28 mouse cellular contexts compared by ENCODE assay signal in genomic region chr8:72270606-72271005, GRCm38 (mm10). TPM values are rescaled to one million over a fixed set of nuclear protein-coding genes. Genes with fewer than 3 reads are reported as not detected.
DNase-seq lines count a peak whose midpoint lies in the region; ATAC-seq and TF ChIP-seq lines count a peak whose summit lies in the region.
"Had no signal": no experiment of that assay in that cellular context is flagged by ENCODE, and none has a peak within 500 bp of the region (broad histone marks: within the 10 kb centered on the region; RNA-seq: fewer than 3 reads in every experiment).

No protein-coding gene starts in this region.

- ATAC-seq in liver, embryonic 12.5 days = no peak
- ATAC-seq in activated CD4-positive, CD25-positive, alpha-beta regulatory T cell, adult 4 months = no peak
- no peak for ATAC-seq in cerebellum, adult (ENCODE audit: insufficient number of reproducible peaks, low FRiP score, low TSS enrichment)
- ATAC-seq: forebrain, embryonic 16.5 days had no signal

- DNase-seq in liver (no peak), CH12.LX (ENCODE audit: extremely low read depth) (peak; percentile 72)
- DNase-seq in spleen, postnatal 14 days (ENCODE audit: low spot score in 2 of 2) = peak; percentile 55 to 67
- no peak for DNase-seq in frontal cortex, adult 2 months (ENCODE audit: extremely low spot score in 1 of 2, low spot score in 1 of 2)
- DNase-seq: cerebellum, adult 9-10 months; kidney, adult 18-20 months; right cerebral cortex, postnatal 4 days; thymus, adult 2 months had no signal

- dilution Hi-C loops in CH12.LX (cut with MboI; ENCODE audit: extremely low pct_ligation_motif_present, extremely low pct_unique_long_range_greater_than_20kb, low sequenced_read_pairs) = no loop called here

- no peak overlapping the region for H3K4me3 ChIP-seq in liver, embryonic 12.5 days
- H3K4me3 ChIP-seq in CH12.LX (replicated peaks in 1 of 3; ENCODE audit: low read depth in 2 of 3, low read length in 2 of 3, poor library complexity in 1 of 3) = no peak overlapping the region
- no peak overlapping the region for H3K4me3 ChIP-seq in bone marrow, adult 2 months (replicated peaks; ENCODE audit: control insufficient read depth, low read depth, low read length)
- H3K4me3 ChIP-seq: embryonic facial prominence, embryonic 13.5 days; hindbrain, embryonic 12.5 days; limb, embryonic 13.5 days had no signal

- peak; percentile 75 for TF ChIP-seq EP300 in CH12.LX (IDR thresholded peaks at IDR 0.05; ENCODE audit: low read length)

- no peaks in the 10 kb centered on the region; the same call in 1 of the 2 replicates for H3K27me3 ChIP-seq in liver, embryonic 12.5 days (replicated peaks)
- no peaks in the 10 kb centered on the region for H3K27me3 ChIP-seq in CH12.LX (replicated peaks)
- H3K27me3 ChIP-seq: embryonic facial prominence, embryonic 13.5 days; hindbrain, embryonic 12.5 days; limb, embryonic 13.5 days had no signal

- H3K79me2 ChIP-seq in CH12.LX (replicated peaks; ENCODE audit: control insufficient read depth, extremely low read depth, insufficient read depth, poor library complexity, severe bottlenecking) = no peaks in the 10 kb centered on the region

- in situ Hi-C loops in CH12.LX (cut with MboI; ENCODE audit: low pct_ligation_motif_present, low pct_unique_long_range_greater_than_20kb, low sequenced_read_pairs) = no loop called here

- no peaks in the 10 kb centered on the region for H3K36me3 ChIP-seq in liver, embryonic 12.5 days
- H3K36me3 ChIP-seq in CH12.LX (replicated peaks in 1 of 2; ENCODE audit: control insufficient read depth in 1 of 2, insufficient read depth in 1 of 2, low read length in 1 of 2) = no peaks in the 10 kb centered on the region
- H3K36me3 ChIP-seq: embryonic facial prominence, embryonic 13.5 days; hindbrain, embryonic 12.5 days; limb, embryonic 13.5 days had no signal

- 70% methylated on average over 12 of the region's 12 CpGs for WGBS in liver, embryonic 12.5 days (ENCODE audit: insufficient replicate concordance)
- 63% methylated on average over 12 of the region's 12 CpGs for WGBS in bone marrow, adult 2 months

- peak; percentile 17 for TF ChIP-seq RAD21 in CH12.LX (IDR thresholded peaks at IDR 0.05; ENCODE audit: low read depth, low read length)

- no peak overlapping the region for H3K27ac ChIP-seq in liver, embryonic 12.5 days
- H3K27ac ChIP-seq in CH12.LX (ENCODE audit: insufficient read depth, low read depth) = no peak overlapping the region
- H3K27ac ChIP-seq in bone marrow, adult 2 months (ENCODE audit: control insufficient read depth, insufficient read depth, low read depth, low read length, poor library complexity) = peak overlapping the region; percentile 78
- H3K27ac ChIP-seq: embryonic facial prominence, embryonic 13.5 days; hindbrain, embryonic 12.5 days; kidney, postnatal 0 days; limb, embryonic 13.5 days had no signal

- 0 out of 2 replicates have a peak overlapping the region, but pooled peaks have one; percentile 3 for H3K9ac ChIP-seq in liver, embryonic 12.5 days
- H3K9ac ChIP-seq in CH12.LX (ENCODE audit: insufficient read depth, low read depth) = no peak overlapping the region
- H3K9ac ChIP-seq: embryonic facial prominence, embryonic 13.5 days; hindbrain, embryonic 12.5 days; limb, embryonic 13.5 days had no signal

- peak in 1 of 2 experiments; percentile 19; a peak in 2 of 4 replicates for TF ChIP-seq CTCF in CH12.LX (conservative IDR thresholded peaks at IDR 0.05 in 1 of 2, IDR thresholded peaks at IDR 0.05 in 1 of 2; ENCODE audit: low read depth in 2 of 2, low read length in 2 of 2)
- no peak for TF ChIP-seq CTCF in bone marrow, adult 2 months (IDR thresholded peaks at IDR 0.05; ENCODE audit: control insufficient read depth, insufficient read depth, low read length)

- H3K4me1 ChIP-seq in liver, embryonic 12.5 days = peaks cover 42% of the 10 kb centered on the region
- H3K4me1 ChIP-seq in CH12.LX (ENCODE audit: control insufficient read depth in 1 of 2, insufficient read depth in 2 of 2) = peaks cover 21 to 78% of the 10 kb centered on the region in 2 experiments
- H3K4me1 ChIP-seq in bone marrow, adult 2 months (ENCODE audit: control insufficient read depth, insufficient read depth, low read length) = peaks cover 11% of the 10 kb centered on the region
- H3K4me1 ChIP-seq: embryonic facial prominence, embryonic 13.5 days; hindbrain, embryonic 12.5 days; limb, embryonic 13.5 days had no signal

- no peaks in the 10 kb centered on the region for H3K9me3 ChIP-seq in liver, embryonic 12.5 days (replicated peaks)
- peaks cover 2% of the 10 kb centered on the region for H3K9me3 ChIP-seq in CH12.LX (replicated peaks; ENCODE audit: low read length)
- H3K9me3 ChIP-seq: embryonic facial prominence, embryonic 13.5 days; hindbrain, embryonic 12.5 days; limb, embryonic 13.5 days had no signal

- no peak for TF ChIP-seq POLR2A in CH12.LX (IDR thresholded peaks at IDR 0.05; ENCODE audit: low read depth, low read length)
- TF ChIP-seq POLR2A in bone marrow, adult 2 months (IDR thresholded peaks at IDR 0.05; ENCODE audit: borderline replicate concordance, control insufficient read depth, low read depth, low read length) = no peak

- H3K4me2 ChIP-seq in liver, embryonic 12.5 days = no peak overlapping the region
- no peak overlapping the region for H3K4me2 ChIP-seq in CH12.LX (ENCODE audit: insufficient read depth, low read depth, poor library complexity, severe bottlenecking)
- H3K4me2 ChIP-seq: embryonic facial prominence, embryonic 13.5 days; hindbrain, embryonic 12.5 days; limb, embryonic 13.5 days; midbrain, embryonic 11.5 days had no signal

TF ChIP-seq in CH12.LX, 34 proteins besides CTCF, POLR2A, EP300 and RAD21 (continues in another document):
- TF ChIP-seq UBTF (IDR thresholded peaks at IDR 0.05; ENCODE audit: low read depth, low read length) (peak; percentile 39; the same call in 1 of the 2 replicates), NRF1 (IDR thresholded peaks at IDR 0.05; ENCODE audit: low read depth, low read length) (0 out of 2 replicates have a peak, but pooled peaks have one; percentile 26), ELF1 (IDR thresholded peaks at IDR 0.05; ENCODE audit: low read depth, low read length) (no peak), ETS1 (conservative IDR thresholded peaks at IDR 0.05; ENCODE audit: low read depth, low read length) (peak; percentile 53; the same call in 1 of the 2 replicates), SMC3 (IDR thresholded peaks at IDR 0.05; ENCODE audit: low read depth, low read length) (peak; percentile 19; the same call in 1 of the 2 replicates), BHLHE40 (IDR thresholded peaks at IDR 0.05; ENCODE audit: low read depth, low read length) (peak; percentile 81), E2F4 (IDR thresholded peaks at IDR 0.05; ENCODE audit: insufficient replicate concordance, low read depth, low read length) (no peak), ZMIZ1 (IDR thresholded peaks at IDR 0.05; ENCODE audit: low read depth, low read length) (no peak)

RNA-seq across cellular contexts. Expression of gene Ap1m1, which starts 30.8 kb away (rescaled TPM):
- 80.9 and 85.0 TPM in 2 replicates for polyA plus RNA-seq in liver, embryonic 12.5 days (2016; fragmentation: Nextera tagmentation; extraction: Ambion mirVana)
- total RNA-seq in CH12.LX (2012; rRNA removed) (30.3 and 31.4 TPM in 2 replicates), CH12.LX (2014; rRNA removed) (15.6 and 20.1 TPM in 2 replicates)
- polyA plus RNA-seq in CH12.LX (2012; ENCODE audit: insufficient read length, low read depth) = 80.0 and 86.1 TPM in 2 replicates
- 27.1 and 51.8 TPM in 2 replicates for polyA plus RNA-seq in bone marrow, adult 2 months (2011; ENCODE audit: insufficient read depth, insufficient read length, low replicate concordance, missing spikeins)
- 111 and 115 TPM in 2 replicates for polyA plus RNA-seq in frontal cortex, adult 2 months (2012; rRNA removed)
- 100 to 1,000 TPM; 132 to 145 TPM for polyA plus RNA-seq in activated CD4-positive, CD25-positive, alpha-beta regulatory T cell, adult 4 months (2017; shearing (Covaris generic))

RNA-seq across cellular contexts. Expression of gene Gm10282, which starts 34.5 kb away (rescaled TPM):
- polyA plus RNA-seq in liver, embryonic 12.5 days (2016; fragmentation: Nextera tagmentation; extraction: Ambion mirVana) = 10.1 and 10.3 TPM in 2 replicates
- total RNA-seq in CH12.LX (2012; rRNA removed) = 16.4 and 18.3 TPM in 2 replicates
- 76.4 and 77.7 TPM in 2 replicates for total RNA-seq in CH12.LX (2014; rRNA removed)
- polyA plus RNA-seq in CH12.LX (2012; ENCODE audit: insufficient read length, low read depth) = 125 and 176 TPM in 2 replicates
- polyA plus RNA-seq in bone marrow, adult 2 months (2011; ENCODE audit: insufficient read depth, insufficient read length, low replicate concordance, missing spikeins) = 514 and 1,002 TPM in 2 replicates
- polyA plus RNA-seq in frontal cortex, adult 2 months (2012; rRNA removed) = 3.7 and 6.4 TPM in 2 replicates
- polyA plus RNA-seq in activated CD4-positive, CD25-positive, alpha-beta regulatory T cell, adult 4 months (2017; shearing (Covaris generic)) = 10 to 100 TPM; 25.8 to 62.2 TPM

RNA-seq across cellular contexts. Expression of gene Klf2, which starts 48.2 kb away (rescaled TPM):
- polyA plus RNA-seq in liver, embryonic 12.5 days (2016; fragmentation: Nextera tagmentation; extraction: Ambion mirVana) = 5.7 and 6.0 TPM in 2 replicates
- not detected in 2 replicates for total RNA-seq in CH12.LX (2012; rRNA removed)
- 0.12 and 0.16 TPM in 2 replicates for total RNA-seq in CH12.LX (2014; rRNA removed)
- polyA plus RNA-seq in CH12.LX (2012; ENCODE audit: insufficient read length, low read depth) = 0.74 and 1.4 TPM in 2 replicates
- 123 and 179 TPM in 2 replicates for polyA plus RNA-seq in bone marrow, adult 2 months (2011; ENCODE audit: insufficient read depth, insufficient read length, low replicate concordance, missing spikeins)
- 10.3 and 18.3 TPM in 2 replicates for polyA plus RNA-seq in frontal cortex, adult 2 months (2012; rRNA removed)
- polyA plus RNA-seq in activated CD4-positive, CD25-positive, alpha-beta regulatory T cell, adult 4 months (2017; shearing (Covaris generic)) = 10 to 100 TPM; 27.6 to 39.0 TPM

RNA-seq across cellular contexts. Expression of gene Fam32a, which starts 51.1 kb away (rescaled TPM):
- 42.7 and 43.0 TPM in 2 replicates for polyA plus RNA-seq in liver, embryonic 12.5 days (2016; fragmentation: Nextera tagmentation; extraction: Ambion mirVana)
- total RNA-seq in CH12.LX (2012; rRNA removed) = 33.1 and 38.1 TPM in 2 replicates
- 34.6 and 38.0 TPM in 2 replicates for total RNA-seq in CH12.LX (2014; rRNA removed)
- polyA plus RNA-seq in CH12.LX (2012; ENCODE audit: insufficient read length, low read depth) = 43.0 and 43.8 TPM in 2 replicates
- 34.8 and 47.9 TPM in 2 replicates for polyA plus RNA-seq in bone marrow, adult 2 months (2011; ENCODE audit: insufficient read depth, insufficient read length, low replicate concordance, missing spikeins)
- 77.5 and 79.3 TPM in 2 replicates for polyA plus RNA-seq in frontal cortex, adult 2 months (2012; rRNA removed)
- polyA plus RNA-seq in activated CD4-positive, CD25-positive, alpha-beta regulatory T cell, adult 4 months (2017; shearing (Covaris generic)) = 100 to 1,000 TPM in 1 of 2 experiments, 10 to 100 TPM in 1; 98.8 to 108 TPM

RNA-seq across cellular contexts. Expression of gene Gm11034, which starts 57.2 kb away (rescaled TPM):
- polyA plus RNA-seq in liver, embryonic 12.5 days (2016; fragmentation: Nextera tagmentation; extraction: Ambion mirVana) = not detected in 2 replicates
- total RNA-seq in CH12.LX (2012; rRNA removed) (not detected in 2 replicates), CH12.LX (2014; rRNA removed) (not detected in 2 replicates)
- not detected in 2 replicates for polyA plus RNA-seq in CH12.LX (2012; ENCODE audit: insufficient read length, low read depth)
- polyA plus RNA-seq in bone marrow, adult 2 months (2011; ENCODE audit: insufficient read depth, insufficient read length, low replicate concordance, missing spikeins) = not detected in 2 replicates
- not detected in 2 replicates for polyA plus RNA-seq in frontal cortex, adult 2 months (2012; rRNA removed)
- polyA plus RNA-seq in activated CD4-positive, CD25-positive, alpha-beta regulatory T cell, adult 4 months (2017; shearing (Covaris generic)) = not detected
- total RNA-seq: adrenal gland, adult 18-20 months; adrenal gland, postnatal 4 days; heart, adult 8-10 months; heart, postnatal 10 days; layer of hippocampus, postnatal 25 days; left cerebral cortex, postnatal 14 days had no signal
- polyA plus RNA-seq: cortical plate, adult 2 months; embryonic facial prominence, embryonic 13.5 days; forebrain, embryonic 16.5 days; hindbrain, embryonic 12.5 days; kidney, postnatal 0 days; limb, embryonic 13.5 days; liver, embryonic 16.5 days; midbrain, embryonic 11.5 days; neural tube, embryonic 11.5 days; stomach, embryonic 16.5 days; thymus, adult 2 months had no signal

Comparison
In these comparisons a context has a peak if more than half of its experiments do, and no peak if none do; other contexts are left out.
1. DNase-seq: peak in CH12.LX (single experiment) and spleen, postnatal 14 days (2 of 2); none in liver (single experiment) and frontal cortex, adult 2 months (0 of 2).